Mouse (Mus musculus) hindbrain, embryonic 13.5 days (tissue): ENCODE measurements around the gene Ccr8. TPM values are rescaled to one million over a fixed set of nuclear protein-coding genes. Genes with fewer than 3 reads are reported as not detected.

Experiments used
- ATAC-seq: fragments of 200-750 bp; cut with Nextera tagmentation; 2 replicates; pipeline ENCODE4 v1.8.0; 2017; ENCODE audit warnings: moderate TSS enrichment; ENCODE audit not compliant: low FRiP score
- H3K27ac ChIP-seq: fragments of 300-500 bp; sonication (generic); 2 replicates; pipeline ENCODE4 v1.5.1; 2015; ENCODE audit warnings: inconsistent platforms, mild to moderate bottlenecking, moderate library complexity
- H3K27me3 ChIP-seq: fragments of 300-500 bp; sonication (generic); 2 replicates; pipeline ENCODE4 v1.6.1; 2015; ENCODE audit warnings: mild to moderate bottlenecking, inconsistent platforms
- H3K36me3 ChIP-seq: fragments of 300-500 bp; sonication (generic); 2 replicates; pipeline ENCODE4 v1.6.1; 2015; ENCODE audit warnings: mild to moderate bottlenecking, inconsistent platforms
- H3K4me1 ChIP-seq: fragments of 300-500 bp; sonication (generic); replicated peaks from 2 replicates; pipeline ENCODE4 v1.6.1; 2015; ENCODE audit warnings: inconsistent platforms
- H3K4me2 ChIP-seq: fragments of 300-500 bp; sonication (generic); 2 replicates; pipeline ENCODE4 v1.6.1; 2015; ENCODE audit warnings: inconsistent platforms, mild to moderate bottlenecking, moderate library complexity
- H3K4me3 ChIP-seq: fragments of 300-500 bp; sonication (generic); 2 replicates; pipeline ENCODE4 v1.5.1; 2015; ENCODE audit warnings: mild to moderate bottlenecking, inconsistent platforms
- H3K9ac ChIP-seq: fragments of 300-500 bp; sonication (generic); 2 replicates; pipeline ENCODE4 v1.6.1; 2015; ENCODE audit warnings: mild to moderate bottlenecking, inconsistent platforms
- H3K9me3 ChIP-seq: fragments of 300-500 bp; sonication (generic); 2 replicates; pipeline ENCODE4 v1.6.1; 2016; ENCODE audit warnings: inconsistent platforms
- WGBS: fragments of 180-500 bp; shearing (Covaris S2); methylation state at CpG from one replicate; pipeline ENCODE4 v1.1.7; 2015; 5-methylcytosine and 5-hydroxymethylcytosine counted together
- polyA plus RNA-seq: library from polyadenylated mRNA; unstranded; fragments of >200 nt; fragmentation: Nextera tagmentation; extraction: Ambion mirVana; gene quantifications from 2 replicates; pipeline ENCODE4 v1.2.1, GENCODE M21; 2015

The Ccr8 gene
- polyA plus RNA-seq = not detected in 2 replicates

DNA sequence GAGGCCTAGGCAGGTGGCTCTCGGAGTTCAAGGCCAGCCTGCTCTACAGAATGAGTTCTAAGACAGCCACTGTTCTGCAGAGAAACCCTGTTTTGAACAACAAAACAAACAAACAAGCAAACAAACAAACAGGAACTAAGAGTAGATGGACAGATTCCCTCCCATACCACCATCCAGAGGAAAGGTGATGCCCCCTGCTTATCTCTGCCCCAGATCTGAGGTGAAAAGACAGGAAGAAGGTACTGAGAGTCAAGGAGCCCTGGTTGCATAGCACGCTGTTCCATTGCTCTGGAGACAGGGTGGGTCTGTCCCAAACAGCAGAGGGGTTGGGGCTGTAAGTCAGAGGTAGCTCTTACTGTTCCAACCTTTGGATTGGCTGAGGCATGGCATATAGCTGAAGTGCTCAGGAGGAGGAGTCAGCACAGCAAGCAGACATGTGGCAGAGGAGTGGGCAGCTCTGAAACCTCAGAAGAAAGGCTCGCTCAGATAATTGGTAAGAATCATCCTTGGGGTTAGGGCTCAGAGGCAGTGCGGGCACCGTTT, at the start of gene Ccr8:
Gene Ccr8, plus strand, starts transcription at position 419 of the 543 bp plus-strand sequence.
- H3K27ac ChIP-seq = no peak within 1 kb of the TSS
- H3K27me3 ChIP-seq = no peaks in the 10 kb centered on the region
- 87% methylated on average over 5 of the region's 5 CpGs for WGBS
- no peak for ATAC-seq
- H3K9ac ChIP-seq = no peak within 1 kb of the TSS
- 0 out of 2 replicates have a peak, but pooled peaks cover 5% of the 10 kb centered on the region for H3K9me3 ChIP-seq
- no peak within 1 kb of the TSS for H3K4me2 ChIP-seq
- no peak within 1 kb of the TSS for H3K4me3 ChIP-seq
- no peaks in the 10 kb centered on the region for H3K4me1 ChIP-seq
- H3K36me3 ChIP-seq = no peaks in the 10 kb centered on the region

- Histone ChIP-seq H3K9me3 (no peaks in the 10 kb centered on the region), H3K36me3 (no peaks in the 10 kb centered on the region), H3K27ac (no peak overlapping the region), H3K9ac (no peak overlapping the region), H3K4me2 (no peak overlapping the region), H3K4me3 (no peak overlapping the region), H3K27me3 (no peaks in the 10 kb centered on the region), H3K4me1 (no peaks in the 10 kb centered on the region)
- ATAC-seq = no peak
- WGBS = 84% methylated on average over 7 of the region's 7 CpGs
Observed at GRCm38 (mm10) chr9:120043115-120043514, 48.8 kb upstream of the Ccr8 start.

DNA sequence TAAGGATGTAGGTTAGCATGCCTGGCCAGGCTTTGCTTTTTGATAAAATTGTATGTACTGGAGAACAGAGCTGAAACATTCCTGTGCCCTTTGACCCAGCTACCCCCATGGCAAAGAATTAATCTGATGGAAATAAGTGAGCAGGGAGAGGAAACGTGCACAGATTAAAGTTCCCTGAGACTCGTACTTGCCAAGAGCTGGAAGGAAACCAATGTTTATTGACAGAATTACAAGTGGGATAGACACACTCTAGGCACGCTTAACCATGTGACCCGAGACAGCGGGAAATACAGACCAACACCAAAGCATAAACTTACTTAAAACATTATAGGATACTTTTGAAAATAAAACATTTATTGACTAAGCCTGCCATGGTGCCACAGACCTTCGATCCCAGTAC, 43.4 kb upstream of the Ccr8 start:
- H3K4me3 ChIP-seq = no peak overlapping the region
- WGBS = 82% methylated on average over 6 of the region's 6 CpGs
- ATAC-seq = no peak
- H3K9me3 ChIP-seq = no peaks in the 10 kb centered on the region
- no peak overlapping the region for H3K9ac ChIP-seq
- no peaks in the 10 kb centered on the region for H3K4me1 ChIP-seq
- H3K27me3 ChIP-seq = no peaks in the 10 kb centered on the region
- no peaks in the 10 kb centered on the region for H3K36me3 ChIP-seq
- no peak overlapping the region for H3K4me2 ChIP-seq
- no peak overlapping the region for H3K27ac ChIP-seq

- no peak overlapping the region for H3K9ac ChIP-seq
- 88% methylated on average over 3 of the region's 3 CpGs for WGBS
- H3K4me2 ChIP-seq = no peak overlapping the region
- no peaks in the 10 kb centered on the region for H3K4me1 ChIP-seq
- H3K36me3 ChIP-seq = no peaks in the 10 kb centered on the region
- no peak for ATAC-seq
- H3K9me3 ChIP-seq = no peaks in the 10 kb centered on the region
- H3K27ac ChIP-seq = no peak overlapping the region
- no peaks in the 10 kb centered on the region for H3K27me3 ChIP-seq
- H3K4me3 ChIP-seq = no peak overlapping the region
Observed at GRCm38 (mm10) chr9:120049407-120049806, 42.5 kb upstream of the Ccr8 start.

- H3K4me3 ChIP-seq = no peak overlapping the region
- H3K27ac ChIP-seq = 0 out of 2 replicates have a peak overlapping the region, but pooled peaks have one; percentile 30
- H3K4me2 ChIP-seq = no peak overlapping the region
- no peaks in the 10 kb centered on the region for H3K36me3 ChIP-seq
- peaks cover 6% of the 10 kb centered on the region for H3K4me1 ChIP-seq
- 45% methylated on average over 8 of the region's 8 CpGs for WGBS
- no peak for ATAC-seq
- no peaks in the 10 kb centered on the region for H3K27me3 ChIP-seq
- 0 out of 2 replicates have a peak overlapping the region, but pooled peaks have one; percentile 8 for H3K9ac ChIP-seq
- no peaks in the 10 kb centered on the region for H3K9me3 ChIP-seq
Observed at GRCm38 (mm10) chr9:120054545-120055277, 37.2 kb upstream of the Ccr8 start.

GRCm38 (mm10) chr9:120056201-120056600, 35.7 kb upstream of the Ccr8 start:
- peaks cover 6% of the 10 kb centered on the region for H3K4me1 ChIP-seq
- ATAC-seq = no peak

GRCm38 (mm10) chr9:120058730-120059129, 33.2 kb upstream of the Ccr8 start:
- no peaks in the 10 kb centered on the region for H3K27me3 ChIP-seq
- WGBS = 81% methylated on average over 3 of the region's 3 CpGs
- no peak overlapping the region for H3K4me2 ChIP-seq
- no peak overlapping the region for H3K27ac ChIP-seq
- no peaks in the 10 kb centered on the region for H3K9me3 ChIP-seq
- H3K4me1 ChIP-seq = peaks cover 6% of the 10 kb centered on the region
- no peak overlapping the region for H3K9ac ChIP-seq
- H3K4me3 ChIP-seq = no peak overlapping the region
- H3K36me3 ChIP-seq = no peaks in the 10 kb centered on the region
- no peak for ATAC-seq

More at GRCm38 (mm10) chr9:120056201-120056600, 35.7 kb upstream of the Ccr8 start:
- Histone ChIP-seq H3K36me3 (no peaks in the 10 kb centered on the region), H3K27ac (no peak overlapping the region), H3K4me3 (no peak overlapping the region), H3K9ac (no peak overlapping the region), H3K4me2 (no peak overlapping the region), H3K9me3 (no peaks in the 10 kb centered on the region), H3K27me3 (no peaks in the 10 kb centered on the region)
- WGBS = 84% methylated on average over 9 of the region's 9 CpGs

DNA sequence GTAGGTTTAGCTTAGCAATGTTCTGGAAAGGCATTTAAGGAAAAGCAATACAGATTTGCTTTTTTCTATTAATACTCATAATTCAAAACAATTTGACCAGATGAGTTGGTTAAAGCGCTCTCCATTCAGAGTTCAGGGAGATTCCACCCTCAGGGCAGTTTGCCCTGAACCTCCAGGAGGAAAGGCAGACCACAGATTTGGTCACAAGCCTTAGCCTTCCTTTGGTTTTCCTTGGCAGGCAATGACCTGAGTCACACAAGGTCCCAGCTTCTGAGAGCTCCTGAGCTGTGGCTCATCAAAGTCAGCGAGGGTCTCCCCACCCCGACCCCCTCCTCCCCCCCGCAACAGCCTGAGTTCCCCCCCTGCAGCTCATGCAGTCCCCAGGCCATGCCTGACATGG, 27.6 kb upstream of the Ccr8 start:
- Histone ChIP-seq H3K9me3 (no peaks in the 10 kb centered on the region), H3K36me3 (no peaks in the 10 kb centered on the region), H3K9ac (no peak overlapping the region), H3K27me3 (no peaks in the 10 kb centered on the region), H3K4me3 (no peak overlapping the region), H3K4me1 (no peaks in the 10 kb centered on the region), H3K4me2 (no peak overlapping the region), H3K27ac (no peak overlapping the region)
- WGBS = 83% methylated on average over 4 of the region's 4 CpGs
- ATAC-seq = no peak

DNA sequence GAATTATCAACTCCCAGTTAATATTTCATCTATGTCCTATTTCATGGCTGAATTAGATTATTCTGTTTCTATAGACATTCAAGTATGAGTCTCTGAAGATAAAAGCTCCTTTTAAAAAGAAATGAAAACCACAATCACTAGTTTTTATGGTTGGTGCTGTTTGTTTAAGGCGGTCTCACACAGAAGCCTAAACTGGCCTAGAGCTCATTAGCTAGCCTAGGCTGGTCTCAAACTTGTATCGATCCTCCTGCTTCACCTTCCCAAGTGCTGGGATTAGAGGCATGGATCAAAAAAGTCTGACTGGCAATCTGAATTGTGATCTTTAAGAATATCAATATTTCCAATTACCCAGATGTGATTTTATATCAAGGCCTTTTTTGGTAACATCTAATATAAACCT, 24.3 kb upstream of the Ccr8 start:
- Histone ChIP-seq H3K27me3 (no peaks in the 10 kb centered on the region; the same call in 1 of the 2 replicates), H3K4me2 (no peak overlapping the region), H3K4me3 (no peak overlapping the region), H3K9me3 (no peaks in the 10 kb centered on the region), H3K4me1 (no peaks in the 10 kb centered on the region), H3K9ac (no peak overlapping the region), H3K36me3 (no peaks in the 10 kb centered on the region), H3K27ac (no peak overlapping the region)
- 90% methylated on average over 2 of the region's 2 CpGs for WGBS
- no peak for ATAC-seq

GRCm38 (mm10) chr9:120068047-120068446, 23.9 kb upstream of the Ccr8 start:
- Histone ChIP-seq H3K27ac (no peak overlapping the region), H3K9ac (no peak overlapping the region), H3K4me3 (no peak overlapping the region), H3K4me2 (no peak overlapping the region), H3K36me3 (no peaks in the 10 kb centered on the region), H3K27me3 (no peaks in the 10 kb centered on the region; the same call in 1 of the 2 replicates), H3K9me3 (no peaks in the 10 kb centered on the region), H3K4me1 (no peaks in the 10 kb centered on the region)
- no peak for ATAC-seq
- 70% methylated on average over 10 of the region's 10 CpGs for WGBS

GRCm38 (mm10) chr9:120069779-120070178, 22.1 kb upstream of the Ccr8 start, which contains the start of gene Cx3cr1:
Gene Cx3cr1, minus strand, starts transcription at chr9:120069879.
- 86% methylated on average over 11 of the region's 11 CpGs for WGBS
- no peak for ATAC-seq

DNA sequence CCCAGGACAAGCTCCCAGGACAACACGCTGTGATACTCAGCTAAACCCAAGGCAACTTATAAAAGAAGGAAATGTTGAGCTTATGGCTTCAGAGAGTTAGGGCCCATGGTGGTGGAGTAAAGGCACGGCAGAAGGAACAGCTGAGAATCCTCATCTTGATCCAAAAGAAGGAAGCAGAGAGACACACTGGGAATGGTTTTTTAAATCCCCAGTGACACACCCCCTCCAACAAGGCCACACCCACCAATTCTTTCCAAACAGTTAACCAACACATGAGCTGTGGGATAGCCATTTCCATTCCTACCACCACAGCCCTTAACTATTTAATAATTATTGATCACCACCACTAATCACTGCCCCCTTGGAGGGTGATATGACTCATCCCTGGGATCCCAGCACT, 20.7 kb upstream of the Ccr8 start:
- Histone ChIP-seq H3K4me3 (no peak overlapping the region), H3K36me3 (no peaks in the 10 kb centered on the region), H3K9me3 (no peaks in the 10 kb centered on the region), H3K27ac (no peak overlapping the region), H3K4me1 (no peaks in the 10 kb centered on the region), H3K27me3 (no peaks in the 10 kb centered on the region; the same call in 1 of the 2 replicates), H3K9ac (no peak overlapping the region), H3K4me2 (no peak overlapping the region)
- no peak for ATAC-seq
- WGBS = 88% methylated on average over 2 of the region's 2 CpGs

More at GRCm38 (mm10) chr9:120069779-120070178, 22.1 kb upstream of the Ccr8 start, which contains the start of gene Cx3cr1:
- Histone ChIP-seq H3K9me3 (no peaks in the 10 kb centered on the region), H3K27ac (no peak within 1 kb of the TSS), H3K36me3 (no peaks in the 10 kb centered on the region), H3K4me2 (no peak within 1 kb of the TSS), H3K27me3 (no peaks in the 10 kb centered on the region; the same call in 1 of the 2 replicates), H3K9ac (no peak within 1 kb of the TSS), H3K4me1 (no peaks in the 10 kb centered on the region), H3K4me3 (no peak within 1 kb of the TSS)

GRCm38 (mm10) chr9:120073169-120073568, 18.7 kb upstream of the Ccr8 start:
- Histone ChIP-seq H3K4me1 (no peaks in the 10 kb centered on the region), H3K27ac (no peak overlapping the region), H3K9me3 (no peaks in the 10 kb centered on the region), H3K4me3 (no peak overlapping the region), H3K36me3 (no peaks in the 10 kb centered on the region), H3K27me3 (no peaks in the 10 kb centered on the region; the same call in 1 of the 2 replicates), H3K4me2 (no peak overlapping the region), H3K9ac (no peak overlapping the region)
- ATAC-seq = no peak
- WGBS = 34% methylated on average over 3 of the region's 3 CpGs
